Mouse (Mus musculus) CD4-positive naive resting alpha-beta T cell, adult 76 days (primary cell): ENCODE measurements around the gene Cd44. TPM values are rescaled to one million over a fixed set of nuclear protein-coding genes. Genes with fewer than 3 reads are reported as not detected.

Experiments
- total RNA-seq: library from RNA; stranded (reverse); gene quantifications from one replicate; pipeline ENCODE4 v1.2.4, GENCODE M21; 2023

Gene Cd44
- 48.4 TPM for total RNA-seq

GRCm38 (mm10) chr2:102900875-102901827, at the start of gene Cd44:
Gene Cd44 (minus strand): TSS chr2:102901665.

Other genes starting within 250 kb of the Cd44 start
- not detected for gene Slc1a2, start 243.0 kb downstream of the Cd44 start, total RNA-seq
- gene Pdhx, start 171.8 kb upstream of the Cd44 start, total RNA-seq = 9.5 TPM
- 13.2 TPM for gene Apip, start 172.0 kb upstream of the Cd44 start, total RNA-seq